Mouse (Mus musculus): ENCODE measurements around the gene Igsf6. TPM values are rescaled to one million over a fixed set of nuclear protein-coding genes. Genes with fewer than 3 reads are reported as not detected.

The Igsf6 gene
- polyA plus RNA-seq, 1 experiment from 2014 or later: 2.1 TPM

GRCm38 (mm10) chr7:121014486-121014885, 59.9 kb downstream of the Igsf6 start:
- Histone ChIP-seq H3K9me3 (ENCODE audit: low read length) (no peaks in the 10 kb centered on the region), H3K4me2 (replicated peaks; ENCODE audit: low read depth, low read length) (no peak overlapping the region), H3K4me3 (ENCODE audit: low read length) (no peak overlapping the region), H3K9ac (replicated peaks; ENCODE audit: low read length) (no peak overlapping the region), H3K27me3 (ENCODE audit: insufficient read depth, low read length) (no peaks in the 10 kb centered on the region), H3K4me1 (ENCODE audit: insufficient read depth, low read length) (no peaks in the 10 kb centered on the region), H3K27ac (ENCODE audit: low read length) (no peak overlapping the region), H3K36me3 (ENCODE audit: insufficient read depth, low read length) (no peaks in the 10 kb centered on the region)
- 91% methylated on average over 10 of the region's 10 CpGs for WGBS
- ATAC-seq (ENCODE audit: low FRiP score, low TSS enrichment): no peak

Other genes with a start within 250 kb of the Igsf6 start
- 27.9 and 31.1 TPM in 2 replicates for gene Eef2k, start 231.7 kb downstream of the Igsf6 start, polyA plus RNA-seq (2015; fragmentation: Nextera tagmentation; extraction: Ambion mirVana)
- gene Polr3e, start 156.8 kb downstream of the Igsf6 start, polyA plus RNA-seq (2015; fragmentation: Nextera tagmentation; extraction: Ambion mirVana): 45.6 and 46.4 TPM in 2 replicates
- 10.4 and 11.1 TPM in 2 replicates for gene Cdr2, start 92.3 kb downstream of the Igsf6 start, polyA plus RNA-seq (2015; fragmentation: Nextera tagmentation; extraction: Ambion mirVana)
- gene Mfsd13b, start 92.1 kb downstream of the Igsf6 start, polyA plus RNA-seq (2015; fragmentation: Nextera tagmentation; extraction: Ambion mirVana): 0.24 TPM in 1 of 2 replicates, not detected in the other
- gene Mettl9, start 40.1 kb downstream of the Igsf6 start, polyA plus RNA-seq (2015; fragmentation: Nextera tagmentation; extraction: Ambion mirVana): 155 and 163 TPM in 2 replicates
- 0.09 and 0.16 TPM in 2 replicates for gene Otoa, start 7.1 kb upstream of the Igsf6 start, polyA plus RNA-seq (2015; fragmentation: Nextera tagmentation; extraction: Ambion mirVana)

All from kidney, embryonic 16.5 days (tissue).